Mouse (Mus musculus) adrenal gland, postnatal 36 days (tissue): ENCODE results near the gene Rec8. TPM values are rescaled to one million over a fixed set of nuclear protein-coding genes. Genes with fewer than 3 reads are reported as not detected.
A peak's percentile ranks its signal among the peaks of the same experiment; 100 is the strongest.

ENCODE experiments used
- DNase-seq, 2 experiments: peaks; one replicate each; pipeline ENCODE4 v3.0.0; 2021; ENCODE audit warnings: mixed read lengths in 1 of 2
- long read RNA-seq, 2 experiments: library from polyadenylated mRNA; stranded (forward); transcript quantifications; one replicate each; pipeline ENCODE4 v2.0.0; 2021; ENCODE audit warnings: borderline sequencing depth in 2 of 2
- total RNA-seq, 2 experiments: library from RNA; stranded (reverse); gene quantifications; 2 replicates each; pipeline ENCODE4 v1.2.3; 2021

Rec8 gene
- total RNA-seq: 1 to 10 TPM; 5.8 to 6.6 TPM
- long read RNA-seq, experiment 1, partial matches to known transcripts: 0 of 4 reads
- long read RNA-seq, experiment 1, other reads (novel, unspliced or antisense): 0 of 4 reads
- long read RNA-seq, experiment 2, partial matches to known transcripts: 0 of 2 reads
- long read RNA-seq, experiment 2, other reads (novel, unspliced or antisense): 0 of 2 reads

GRCm38 (mm10) chr14:55617822-55618221 is at the start of gene Rec8:
Gene Rec8 (plus strand): TSS chr14:55618037.
- DNase-seq: peak; percentile 46 to 60

DNA sequence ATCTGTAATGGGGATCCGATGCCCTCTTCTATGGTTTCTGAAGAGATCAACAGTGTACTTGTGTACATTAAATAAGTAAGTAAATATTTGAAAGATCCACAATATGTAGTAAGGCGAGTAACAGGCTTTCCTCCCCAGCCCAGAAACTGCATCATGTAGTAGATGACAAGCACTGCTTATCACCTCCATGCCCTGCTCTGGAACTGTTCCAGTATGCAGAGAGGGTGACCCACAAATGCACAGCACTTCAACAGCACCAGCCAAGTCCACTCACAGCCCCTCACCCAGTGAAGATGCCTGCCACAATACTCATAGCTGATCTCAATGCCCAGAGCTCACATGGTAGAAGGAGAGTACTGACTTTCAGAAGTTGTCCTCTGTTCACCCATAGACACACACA is 47.2 kb upstream of the Rec8 start:
- no peak for DNase-seq

DNA sequence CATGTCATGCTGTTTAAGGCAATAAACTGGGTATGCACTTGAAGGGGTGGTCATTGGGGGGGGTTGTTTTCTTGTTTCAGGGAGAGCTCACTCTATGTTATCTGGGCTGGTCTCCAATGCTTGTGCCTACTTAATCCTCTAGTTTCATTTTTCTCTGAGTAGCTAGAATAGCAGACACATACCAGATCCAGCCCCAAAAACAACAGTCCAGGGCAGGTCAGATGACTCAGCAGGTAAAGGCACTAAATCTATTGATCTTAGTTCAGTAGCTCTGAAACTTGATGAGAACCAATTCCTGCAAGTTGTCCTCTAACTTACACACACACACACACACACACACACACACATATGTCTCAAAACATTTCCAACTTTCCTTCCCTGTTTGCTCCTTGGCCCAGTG is 46.1 kb upstream of the Rec8 start:
- DNase-seq: no peak

- DNase-seq: peak in 1 of 2 experiments; percentile 42
Measured at GRCm38 (mm10) chr14:55575302-55575701, 42.5 kb upstream of the Rec8 start, which contains the start of gene Fitm1. Gene Fitm1 (plus strand): TSS chr14:55575617.

GRCm38 (mm10) chr14:55575711-55576110 is 42.1 kb upstream of the Rec8 start:
- no peak for DNase-seq

DNA sequence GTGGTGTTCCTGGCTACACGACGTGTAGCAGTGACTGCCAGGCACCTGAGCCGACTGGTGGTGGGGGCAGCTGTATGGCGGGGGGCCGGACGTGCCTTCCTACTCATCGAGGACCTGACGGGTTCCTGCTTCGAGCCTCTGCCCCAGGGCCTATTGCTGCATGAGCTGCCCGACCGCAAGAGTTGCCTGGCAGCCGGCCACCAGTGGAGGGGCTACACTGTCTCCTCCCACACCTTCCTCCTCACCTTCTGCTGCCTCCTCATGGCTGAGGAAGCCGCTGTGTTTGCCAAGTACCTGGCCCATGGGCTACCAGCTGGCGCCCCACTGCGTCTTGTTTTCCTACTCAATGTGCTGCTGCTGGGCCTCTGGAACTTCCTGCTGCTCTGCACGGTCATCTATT is 41.5 kb upstream of the Rec8 start:
- peak in 1 of 2 experiments; percentile 30 for DNase-seq

- peak; percentile 88 to 92 for DNase-seq
Measured at GRCm38 (mm10) chr14:55577871-55578667, 39.8 kb upstream of the Rec8 start, which contains the start of gene Psme1. Gene Psme1 (plus strand): TSS chr14:55578123.

GRCm38 (mm10) chr14:55578668-55579269 is 39.1 kb upstream of the Rec8 start:
- DNase-seq: peak; percentile 85

DNA sequence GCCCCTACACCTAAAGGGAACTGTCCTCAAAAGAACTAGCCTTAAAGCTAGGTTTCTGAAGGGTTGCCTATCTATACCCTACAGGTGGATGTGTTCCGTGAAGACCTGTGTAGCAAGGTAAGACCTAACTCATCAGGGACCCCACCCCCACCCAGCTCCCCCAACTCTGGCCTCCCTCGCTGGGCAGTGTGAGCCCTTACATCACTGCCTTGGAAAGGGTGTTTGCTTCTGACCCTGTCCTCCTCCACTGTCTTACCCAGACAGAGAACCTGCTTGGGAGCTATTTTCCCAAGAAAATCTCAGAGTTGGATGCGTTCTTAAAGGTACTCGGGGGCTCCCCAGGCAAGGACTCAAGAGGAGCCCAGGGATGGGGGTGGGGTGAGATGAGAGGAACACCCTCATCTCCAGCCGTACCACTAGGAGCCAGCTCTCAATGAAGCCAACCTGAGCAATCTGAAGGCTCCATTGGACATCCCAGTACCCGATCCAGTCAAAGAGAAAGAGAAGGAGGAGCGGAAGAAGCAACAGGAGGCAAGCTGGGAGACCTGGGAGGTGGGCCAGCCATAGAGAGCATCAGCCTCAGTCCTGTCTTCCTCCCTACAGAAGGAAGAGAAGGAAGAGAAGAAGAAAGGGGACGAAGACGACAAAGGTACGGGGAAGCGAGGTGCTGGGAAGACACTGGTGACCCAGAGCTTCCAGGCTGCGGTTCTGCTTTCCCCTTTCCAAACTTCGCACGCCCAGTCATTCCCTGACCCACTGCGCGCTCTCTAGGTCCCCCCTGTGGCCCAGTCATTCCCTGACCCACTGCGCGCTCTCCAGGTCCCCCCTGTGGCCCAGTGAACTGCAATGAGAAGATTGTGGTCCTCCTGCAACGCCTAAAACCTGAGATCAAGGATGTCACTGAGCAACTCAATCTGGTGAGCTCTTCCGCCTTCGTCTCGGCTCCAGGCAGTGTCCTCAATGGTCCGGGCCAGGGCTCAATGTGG is 38.0 kb upstream of the Rec8 start:
- no peak for DNase-seq

DNA sequence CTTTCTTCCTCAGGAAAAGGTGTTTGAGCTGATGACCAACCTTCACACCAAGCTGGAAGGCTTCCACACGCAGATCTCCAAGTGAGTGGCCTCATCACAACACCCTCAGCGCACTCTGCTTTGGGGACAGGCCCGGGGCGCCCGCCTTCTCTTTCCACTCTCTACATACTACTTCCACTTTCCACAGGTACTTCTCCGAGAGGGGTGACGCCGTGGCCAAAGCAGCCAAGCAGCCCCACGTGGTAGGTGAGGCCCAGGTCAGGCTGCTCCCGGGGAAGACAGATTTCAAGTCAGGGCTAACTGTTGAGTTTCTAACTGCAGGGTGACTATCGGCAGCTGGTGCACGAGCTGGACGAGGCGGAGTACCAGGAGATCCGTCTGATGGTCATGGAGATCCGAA is 37.1 kb upstream of the Rec8 start:
- DNase-seq: no peak

DNA sequence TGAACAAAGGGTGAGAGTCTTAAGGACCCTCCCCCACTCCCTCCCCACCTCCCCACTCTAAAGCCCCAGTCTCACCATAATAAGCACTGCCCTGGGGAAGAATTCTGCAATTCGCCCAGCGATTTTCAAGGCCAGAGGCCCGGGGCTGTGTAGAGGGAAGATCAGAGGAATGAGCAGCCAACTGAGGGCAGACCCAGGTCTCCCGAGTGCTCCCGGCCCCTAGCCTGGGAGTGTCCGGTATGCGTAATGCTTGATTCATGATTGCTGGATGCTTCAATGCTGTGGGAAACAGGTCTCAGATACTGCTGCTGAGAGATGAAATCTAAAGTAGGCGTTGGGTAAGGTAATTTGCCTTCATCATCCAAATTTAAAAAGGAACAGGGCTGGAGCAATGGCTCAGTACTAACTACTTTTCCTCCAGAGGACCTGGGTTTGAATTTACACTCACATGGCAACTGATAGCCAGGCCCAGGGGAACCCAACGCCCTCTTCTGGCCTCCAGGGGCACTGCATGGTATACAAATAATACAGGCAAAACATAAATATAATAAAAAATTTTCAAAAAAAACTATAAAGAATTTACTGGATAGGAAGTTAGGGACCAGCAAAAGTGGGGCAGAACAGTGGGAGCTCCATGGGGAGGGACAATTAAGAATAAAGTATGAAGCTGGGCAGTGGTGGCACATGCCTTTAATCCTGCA is 35.7 kb upstream of the Rec8 start:
- DNase-seq: peak; percentile 31 to 47

DNA sequence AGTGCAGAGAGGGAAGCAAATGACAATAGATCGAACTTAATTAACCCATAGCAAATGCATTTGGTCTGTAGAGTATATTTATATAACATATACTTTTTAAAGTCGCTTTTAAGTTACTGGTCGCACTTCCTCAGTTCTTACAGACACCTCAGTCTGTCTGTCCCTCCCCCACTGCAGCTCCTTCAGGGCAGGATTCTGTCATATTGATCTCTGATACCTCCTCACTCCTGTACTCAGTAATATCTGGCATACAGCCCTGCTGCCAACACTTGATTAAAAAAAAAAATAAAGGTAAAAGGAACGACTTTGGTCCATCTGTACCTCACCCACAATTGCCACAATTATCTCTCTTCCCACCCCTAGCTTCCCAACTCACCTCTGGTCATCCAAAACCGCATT is 33.5 kb upstream of the Rec8 start:
- no peak for DNase-seq

DNA sequence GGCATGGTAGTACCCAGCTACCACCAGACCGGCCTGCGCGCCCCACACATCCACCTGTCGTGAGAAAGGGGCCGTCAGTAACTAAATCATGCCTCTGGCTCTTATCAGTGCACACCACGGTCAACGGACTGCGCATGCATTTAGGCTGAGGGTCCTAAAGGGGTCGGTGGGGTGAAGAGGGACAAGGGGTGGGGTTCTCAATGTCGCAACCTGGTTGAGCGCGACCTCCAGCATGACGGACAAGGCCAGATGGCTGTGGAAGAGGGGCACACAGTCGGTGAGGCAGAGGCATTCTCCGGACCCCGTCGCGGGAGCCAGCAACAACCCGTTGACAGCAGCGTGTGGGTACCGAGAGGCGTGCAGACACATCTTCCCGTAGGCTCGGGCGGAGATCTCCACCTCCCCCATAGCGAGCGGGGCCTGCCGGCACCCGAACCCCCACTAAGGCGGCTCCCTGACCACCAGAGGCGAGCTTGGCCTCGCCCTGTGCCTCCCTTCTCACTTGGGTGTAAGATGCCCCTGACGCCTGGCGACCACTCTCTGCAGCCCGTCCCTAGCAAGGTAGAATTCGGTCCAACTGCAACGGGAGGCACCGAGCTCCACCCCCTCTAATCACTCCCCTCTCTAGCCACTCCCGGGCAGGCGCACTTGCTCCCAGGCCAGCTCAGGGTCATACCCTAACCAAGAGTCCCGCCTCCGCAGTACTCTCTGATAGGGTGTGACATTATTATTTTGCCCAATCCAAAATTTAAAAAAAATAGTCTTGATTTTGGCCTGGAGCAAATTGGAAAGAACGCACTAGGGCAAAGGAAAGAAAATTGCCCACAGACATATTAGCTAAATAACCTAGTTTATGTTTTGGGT is 32.9 kb upstream of the Rec8 start, which contains the start of gene Emc9:
Gene Emc9, minus strand, starts transcription at position 601 of the 864 bp plus-strand sequence.
- peak; percentile 93 to 94 for DNase-seq

DNA sequence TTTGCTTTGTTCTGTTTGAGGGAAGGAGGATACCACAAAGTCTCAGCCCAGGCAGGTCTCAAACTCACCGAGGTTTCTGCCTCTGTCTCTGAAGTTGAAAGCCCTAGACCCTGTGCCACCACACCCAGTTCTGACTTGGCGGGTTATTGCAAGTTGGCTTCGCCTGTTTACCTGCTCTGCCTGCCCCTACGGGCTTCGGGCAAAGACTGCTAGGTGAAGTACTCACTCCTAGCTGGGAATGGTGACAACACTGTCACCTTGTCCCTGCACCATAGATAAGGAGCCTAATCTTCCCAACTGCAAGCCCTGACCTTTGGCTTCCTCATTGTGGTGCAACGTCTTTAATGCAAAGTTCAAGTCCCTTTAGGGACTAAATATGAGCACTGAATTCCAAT is 32.3 kb upstream of the Rec8 start:
- no peak for DNase-seq

- no peak for DNase-seq
Measured at GRCm38 (mm10) chr14:55586149-55586548, 31.7 kb upstream of the Rec8 start.

DNA sequence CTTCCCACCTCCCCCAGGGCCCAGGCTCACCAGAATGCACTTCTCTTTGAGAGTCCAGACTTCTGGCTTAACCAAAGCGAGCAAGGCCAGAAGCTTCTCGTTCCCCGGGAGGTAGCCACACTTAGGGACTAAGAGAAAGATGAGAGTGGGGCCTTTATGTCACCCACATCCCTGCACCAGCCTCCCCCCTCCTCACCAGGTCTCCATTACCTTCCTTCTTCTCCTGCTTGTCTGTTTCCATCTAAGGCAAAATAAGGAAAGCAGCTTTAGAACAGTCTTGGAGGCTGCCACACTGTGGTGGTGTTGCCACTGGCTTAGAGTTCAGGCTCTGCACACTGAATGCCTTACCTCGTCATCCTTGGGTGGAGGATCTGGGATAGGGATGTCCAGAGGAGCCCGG is 28.6 kb upstream of the Rec8 start:
- DNase-seq: no peak

GRCm38 (mm10) chr14:55589771-55590448 is 27.9 kb upstream of the Rec8 start:
- DNase-seq: no peak

- peak; percentile 94 to 95 for DNase-seq
Measured at GRCm38 (mm10) chr14:55590748-55591330, 27.0 kb upstream of the Rec8 start, which contains the start of gene Psme2. Gene Psme2 (minus strand): TSS chr14:55591113.

- peak; percentile 96 to 97 for DNase-seq
Measured at GRCm38 (mm10) chr14:55591331-55591891, 26.4 kb upstream of the Rec8 start, which contains the start of gene Rnf31. Gene Rnf31 (plus strand): TSS chr14:55591708.
